Mouse (Mus musculus) hindbrain, embryonic 16.5 days (tissue): Measurements from ENCODE around the gene Slc3a2. TPM values are rescaled to one million over a fixed set of nuclear protein-coding genes. Genes with fewer than 3 reads are reported as not detected.
A peak's percentile ranks its signal among the peaks of the same experiment; 100 is the strongest.
"Not testable (repeated sequence)": the region's sequence is repeated elsewhere in the genome, so short reads cannot be mapped to it uniquely, and the experiment has no call there.

Experiments
- ATAC-seq: fragments of 200-750 bp; cut with Nextera tagmentation; 2 replicates; pipeline ENCODE4 v1.8.0; 2017; ENCODE audit warnings: moderate TSS enrichment, moderate library complexity
- H3K27ac ChIP-seq: fragments of 300-500 bp; sonication (generic); 2 replicates; pipeline ENCODE4 v1.5.1; 2014; ENCODE audit warnings: low read depth, mild to moderate bottlenecking, control low read depth, low read length, moderate library complexity
- H3K27me3 ChIP-seq: fragments of 300-500 bp; sonication (generic); replicated peaks from 2 replicates; pipeline ENCODE4 v1.6.1; 2014; ENCODE audit warnings: low read length; ENCODE audit not compliant: control insufficient read depth, insufficient read depth
- H3K36me3 ChIP-seq: fragments of 300-500 bp; sonication (generic); 2 replicates; pipeline ENCODE4 v1.6.1; 2014; ENCODE audit warnings: mild to moderate bottlenecking, low read length, moderate library complexity, mixed read lengths; ENCODE audit not compliant: control insufficient read depth, insufficient read depth
- H3K4me1 ChIP-seq: fragments of 300-500 bp; sonication (generic); 2 replicates; pipeline ENCODE4 v1.6.1; 2014; ENCODE audit warnings: low read depth, low read length; ENCODE audit not compliant: control insufficient read depth, insufficient read depth
- H3K4me2 ChIP-seq: fragments of 300-500 bp; sonication (generic); 2 replicates; pipeline ENCODE4 v1.6.1; 2014; ENCODE audit warnings: mild to moderate bottlenecking, low read length, control low read depth, moderate library complexity
- H3K4me3 ChIP-seq: fragments of 300-500 bp; sonication (generic); 2 replicates; pipeline ENCODE4 v1.5.1; 2014; ENCODE audit warnings: mild to moderate bottlenecking, low read length, control low read depth, moderate library complexity
- H3K9ac ChIP-seq: fragments of 300-500 bp; sonication (generic); 2 replicates; pipeline ENCODE4 v1.6.1; 2014; ENCODE audit warnings: low read depth, mild to moderate bottlenecking, control low read depth, low read length, moderate library complexity
- H3K9me3 ChIP-seq: fragments of 300-500 bp; sonication (generic); 2 replicates; pipeline ENCODE4 v1.6.1; 2014; ENCODE audit warnings: mild to moderate bottlenecking, low read length, moderate library complexity; ENCODE audit not compliant: control insufficient read depth
- WGBS: fragments of 180-500 bp; shearing (Covaris S2); extraction: QIAGEN DNeasy Blood & Tissue Kit; methylation state at CpG from one replicate; pipeline ENCODE4 v1.1.7; 2014; 5-methylcytosine and 5-hydroxymethylcytosine counted together
- polyA plus RNA-seq: library from polyadenylated mRNA; unstranded; fragments of >200 nt; fragmentation: Nextera tagmentation; extraction: Ambion mirVana; gene quantifications from 2 replicates; pipeline ENCODE4 v1.2.1, GENCODE M21; 2015

The Slc3a2 gene
- polyA plus RNA-seq, 1 experiment from 2014 or later: 191 TPM

DNA sequence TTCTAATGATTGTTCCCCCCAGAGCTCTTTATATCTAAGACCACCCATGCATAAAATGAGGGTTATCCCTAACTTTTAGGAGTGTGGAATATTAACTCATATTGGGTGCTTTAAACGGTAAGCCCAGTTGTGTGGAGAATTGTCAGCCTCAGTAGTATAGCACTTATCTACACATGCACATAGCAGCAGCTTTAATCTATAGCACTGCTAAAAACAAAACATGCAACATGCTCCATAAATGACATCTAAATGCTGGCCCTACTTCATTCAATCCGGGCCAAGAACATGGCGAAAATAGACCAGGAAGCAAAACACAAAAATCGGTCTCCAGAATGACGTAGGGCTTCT lies 636 bp downstream of the Slc3a2 start:
- peaks cover 22% of the 10 kb centered on the region for H3K36me3 ChIP-seq
- peak; percentile 9 for ATAC-seq
- peak overlapping the region; percentile 91 for H3K9ac ChIP-seq
- peak overlapping the region; percentile 84 for H3K4me3 ChIP-seq
- peaks cover 31% of the 10 kb centered on the region for H3K4me1 ChIP-seq
- H3K27ac ChIP-seq: peak overlapping the region; percentile 95
- no peaks in the 10 kb centered on the region for H3K9me3 ChIP-seq
- H3K4me2 ChIP-seq: peak overlapping the region; percentile 58
- no peaks in the 10 kb centered on the region for H3K27me3 ChIP-seq
- 2% methylated on average over 5 of the region's 5 CpGs for WGBS

GRCm38 (mm10) chr19:8722021-8722420 lies 1.1 kb downstream of the Slc3a2 start:
- no peak for ATAC-seq
- H3K9me3 ChIP-seq: no peaks in the 10 kb centered on the region
- 0 out of 2 replicates have a peak overlapping the region, but pooled peaks have one; percentile 39 for H3K27ac ChIP-seq
- peak overlapping the region; percentile 58 for H3K4me2 ChIP-seq
- 60% methylated on average over 4 of the region's 4 CpGs for WGBS
- peaks cover 22% of the 10 kb centered on the region for H3K36me3 ChIP-seq
- H3K9ac ChIP-seq: peak overlapping the region; percentile 91
- H3K4me1 ChIP-seq: peaks cover 31% of the 10 kb centered on the region
- peak overlapping the region; percentile 84 for H3K4me3 ChIP-seq
- H3K27me3 ChIP-seq: no peaks in the 10 kb centered on the region

GRCm38 (mm10) chr19:8721378-8721777 lies 1.8 kb downstream of the Slc3a2 start:
- Histone ChIP-seq H3K36me3 (peaks cover 18% of the 10 kb centered on the region), H3K9me3 (no peaks in the 10 kb centered on the region), H3K4me3 (peak overlapping the region; percentile 84), H3K9ac (peak overlapping the region; percentile 43), H3K27me3 (no peaks in the 10 kb centered on the region), H3K4me1 (peaks cover 31% of the 10 kb centered on the region), H3K27ac (no peak overlapping the region), H3K4me2 (peak overlapping the region; percentile 58)
- WGBS: 85% methylated on average over 1 of the region's 1 CpGs
- ATAC-seq: no peak

DNA sequence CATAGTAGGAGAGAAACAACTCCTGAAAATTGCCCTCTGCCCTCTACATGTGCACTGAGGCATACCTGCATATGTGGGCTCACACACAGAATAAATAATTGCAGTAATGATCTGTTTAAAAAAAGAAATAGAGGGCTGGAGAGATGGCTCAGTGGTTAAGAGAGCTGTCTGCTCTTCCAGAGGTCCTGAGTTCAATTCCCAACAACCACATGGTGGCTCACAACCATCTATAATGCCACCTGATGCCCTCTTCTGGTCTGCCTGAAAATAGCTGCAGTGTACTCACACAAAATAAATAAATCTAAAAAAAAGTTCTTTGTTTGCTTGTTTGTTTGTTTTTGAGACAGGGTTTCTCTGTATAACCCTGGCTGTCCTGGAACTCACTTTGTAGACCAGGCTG lies 4.1 kb downstream of the Slc3a2 start:
- not testable (repeated sequence) for H3K27me3 ChIP-seq, H3K36me3 ChIP-seq, H3K27ac ChIP-seq, H3K4me2 ChIP-seq, ATAC-seq, H3K9ac ChIP-seq, H3K4me3 ChIP-seq, H3K9me3 ChIP-seq
- peaks cover 17% of the 10 kb centered on the region for H3K4me1 ChIP-seq

DNA sequence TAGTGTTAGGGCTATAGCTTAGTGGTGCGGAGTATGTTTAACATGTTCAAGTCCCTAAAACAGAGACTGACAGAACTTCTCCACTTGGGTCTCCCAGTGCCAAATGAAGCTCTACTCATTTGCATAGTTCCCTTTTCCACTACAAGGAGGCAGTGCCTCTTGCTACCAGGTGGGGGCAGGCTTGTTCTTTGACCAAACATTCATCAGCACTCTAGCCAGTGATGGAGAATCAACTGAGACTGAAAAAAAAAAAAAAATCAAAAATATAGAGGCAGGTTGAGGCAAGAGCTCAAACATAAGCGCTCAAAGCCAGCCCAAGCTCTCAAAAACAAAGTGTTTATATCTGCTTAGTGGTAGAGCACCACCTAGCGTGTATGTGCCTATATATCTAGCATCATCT lies 4.8 kb downstream of the Slc3a2 start:
- H3K4me2 ChIP-seq: no peak overlapping the region
- H3K9ac ChIP-seq: no peak overlapping the region
- H3K36me3 ChIP-seq: peaks cover 2% of the 10 kb centered on the region; the same call in 1 of the 2 replicates
- WGBS: 66% methylated on average over 3 of the region's 3 CpGs
- H3K4me3 ChIP-seq: no peak overlapping the region
- H3K4me1 ChIP-seq: peaks cover 20% of the 10 kb centered on the region
- no peak for ATAC-seq
- H3K27ac ChIP-seq: no peak overlapping the region
- H3K27me3 ChIP-seq: no peaks in the 10 kb centered on the region
- H3K9me3 ChIP-seq: no peaks in the 10 kb centered on the region

- Histone ChIP-seq H3K4me1 (peaks cover 19% of the 10 kb centered on the region), H3K9me3 (no peaks in the 10 kb centered on the region), H3K4me2 (no peak overlapping the region), H3K36me3 (peaks cover 3% of the 10 kb centered on the region; the same call in 1 of the 2 replicates), H3K27me3 (no peaks in the 10 kb centered on the region), H3K9ac (no peak overlapping the region), H3K4me3 (no peak overlapping the region), H3K27ac (no peak overlapping the region)
- ATAC-seq: no peak
- 71% methylated on average over 8 of the region's 10 CpGs for WGBS
Measured at GRCm38 (mm10) chr19:8716767-8717475, 6.2 kb downstream of the Slc3a2 start.

- Histone ChIP-seq H3K4me1 (peaks cover 18% of the 10 kb centered on the region), H3K9ac (no peak overlapping the region), H3K9me3 (no peaks in the 10 kb centered on the region), H3K4me2 (no peak overlapping the region), H3K36me3 (peaks cover 5% of the 10 kb centered on the region; the same call in 1 of the 2 replicates), H3K27me3 (no peaks in the 10 kb centered on the region), H3K4me3 (no peak overlapping the region), H3K27ac (no peak overlapping the region)
- no peak for ATAC-seq
- WGBS: 62% methylated on average over 10 of the region's 10 CpGs
Measured at GRCm38 (mm10) chr19:8715868-8716766, 7.1 kb downstream of the Slc3a2 start.

GRCm38 (mm10) chr19:8714653-8715481 lies 8.3 kb downstream of the Slc3a2 start:
- Histone ChIP-seq H3K4me3 (no peak overlapping the region), H3K4me2 (no peak overlapping the region), H3K9ac (no peak overlapping the region), H3K9me3 (no peaks in the 10 kb centered on the region), H3K27me3 (no peaks in the 10 kb centered on the region), H3K4me1 (peaks cover 23% of the 10 kb centered on the region), H3K36me3 (peaks cover 7% of the 10 kb centered on the region), H3K27ac (no peak overlapping the region)
- WGBS: 73% methylated on average over 10 of the region's 10 CpGs
- ATAC-seq: no peak
